Mouse (Mus musculus) lung, postnatal 0 days (tissue): ENCODE data around the gene Hpf1.

ENCODE experiments used
- CTCF ChIP-seq: IDR thresholded peaks from 2 replicates; pipeline ENCODE4 v1.5.1; 2016; ENCODE audit warnings: antibody characterized with exemption, mild to moderate bottlenecking
- EP300 ChIP-seq: IDR thresholded peaks from 2 replicates; pipeline ENCODE4 v1.6.1; 2016; ENCODE audit warnings: antibody characterized with exemption, mild to moderate bottlenecking, control low read depth

GRCm38 (mm10) chr8:60942867-60943266 lies 52.6 kb downstream of the Hpf1 start:
- TF ChIP-seq EP300 (no peak), CTCF (peak; percentile 22; the same call in 1 of the 2 replicates)
